Mouse (Mus musculus): ENCODE data around the gene Mical3. TPM values are rescaled to one million over a fixed set of nuclear protein-coding genes. Genes with fewer than 3 reads are reported as not detected.

Gene Mical3
- total and polyA plus RNA-seq, 3 experiments: 52.1 to 127 (median 114) TPM

GRCm38 (mm10) chr6:121084050-121084480 lies 46.7 kb downstream of the Mical3 start:
- no peak for TF ChIP-seq EP300 (IDR thresholded peaks at IDR 0.05; ENCODE audit: insufficient read depth, low read depth, low read length)
- TF ChIP-seq CTCF (IDR thresholded peaks at IDR 0.05): no peak
- TF ChIP-seq POLR2A (IDR thresholded peaks at IDR 0.05; ENCODE audit: insufficient read depth, low read depth, low read length): no peak
- no peak overlapping the region for H3K9ac ChIP-seq (ENCODE audit: low read depth, low read length)
- H3K36me3 ChIP-seq (ENCODE audit: control insufficient read depth, insufficient read depth, low read length): no peaks in the 10 kb centered on the region
- H3K79me2 ChIP-seq (replicated peaks; ENCODE audit: control insufficient read depth, insufficient read depth, low read length): peaks cover 3% of the 10 kb centered on the region
- H3K4me1 ChIP-seq (ENCODE audit: control insufficient read depth, insufficient read depth, low read length): peaks cover 34% of the 10 kb centered on the region
- 17% methylated on average over 6 of the region's 6 CpGs for WGBS
- H3K27me3 ChIP-seq (ENCODE audit: control insufficient read depth, insufficient read depth, low read length): no peaks in the 10 kb centered on the region
- no peak overlapping the region for H3K4me3 ChIP-seq
- no peak for DNase-seq
- intact Hi-C loops (cut with DNase I): no loop called here
- H3K27ac ChIP-seq: peak overlapping the region; percentile 31

GRCm38 (mm10) chr6:121082094-121082473 lies 48.7 kb downstream of the Mical3 start:
- H3K27me3 ChIP-seq (ENCODE audit: control insufficient read depth, insufficient read depth, low read length): no peaks in the 10 kb centered on the region
- 87% methylated on average over 10 of the region's 10 CpGs for WGBS
- H3K4me3 ChIP-seq: no peak overlapping the region
- peaks cover 32% of the 10 kb centered on the region for H3K4me1 ChIP-seq (ENCODE audit: control insufficient read depth, insufficient read depth, low read length)
- TF ChIP-seq EP300 (IDR thresholded peaks at IDR 0.05; ENCODE audit: insufficient read depth, low read depth, low read length) (no peak), POLR2A (IDR thresholded peaks at IDR 0.05; ENCODE audit: insufficient read depth, low read depth, low read length) (no peak), CTCF (IDR thresholded peaks at IDR 0.05) (no peak)
- intact Hi-C loops (cut with DNase I): no loop called here
- no peaks in the 10 kb centered on the region for H3K36me3 ChIP-seq (ENCODE audit: control insufficient read depth, insufficient read depth, low read length)
- peak in 1 of 2 experiments; percentile 4 for DNase-seq
- no peak overlapping the region for H3K27ac ChIP-seq
- H3K9ac ChIP-seq (ENCODE audit: low read depth, low read length): no peak overlapping the region
- peaks cover 3% of the 10 kb centered on the region; the same call in 1 of the 2 replicates for H3K79me2 ChIP-seq (replicated peaks; ENCODE audit: control insufficient read depth, insufficient read depth, low read length)

GRCm38 (mm10) chr6:121081288-121082093 lies 49.3 kb downstream of the Mical3 start:
- 48% methylated on average over 26 of the region's 26 CpGs for WGBS
- Histone ChIP-seq H3K4me1 (ENCODE audit: control insufficient read depth, insufficient read depth, low read length) (peaks cover 31% of the 10 kb centered on the region), H3K36me3 (ENCODE audit: control insufficient read depth, insufficient read depth, low read length) (no peaks in the 10 kb centered on the region), H3K27me3 (ENCODE audit: control insufficient read depth, insufficient read depth, low read length) (no peaks in the 10 kb centered on the region), H3K9ac (ENCODE audit: low read depth, low read length) (no peak overlapping the region), H3K4me3 (no peak overlapping the region), H3K79me2 (replicated peaks; ENCODE audit: control insufficient read depth, insufficient read depth, low read length) (peaks cover 3% of the 10 kb centered on the region; the same call in 1 of the 2 replicates), H3K27ac (no peak overlapping the region)
- TF ChIP-seq EP300 (IDR thresholded peaks at IDR 0.05; ENCODE audit: insufficient read depth, low read depth, low read length) (no peak), CTCF (IDR thresholded peaks at IDR 0.05) (no peak), POLR2A (IDR thresholded peaks at IDR 0.05; ENCODE audit: insufficient read depth, low read depth, low read length) (no peak)
- peak in 1 of 2 experiments; percentile 2 for DNase-seq
- intact Hi-C loops (cut with DNase I): no loop called here

GRCm38 (mm10) chr6:121078175-121078574 lies 52.6 kb downstream of the Mical3 start:
- H3K4me1 ChIP-seq (ENCODE audit: control insufficient read depth, insufficient read depth, low read length): peaks cover 28% of the 10 kb centered on the region
- H3K27me3 ChIP-seq (ENCODE audit: control insufficient read depth, insufficient read depth, low read length): no peaks in the 10 kb centered on the region
- intact Hi-C loops (cut with DNase I): no loop called here
- DNase-seq: no peak
- no peak overlapping the region for H3K9ac ChIP-seq (ENCODE audit: low read depth, low read length)
- WGBS: 69% methylated on average over 5 of the region's 5 CpGs
- 0 out of 2 replicates have a peak, but pooled peaks cover 3% of the 10 kb centered on the region for H3K79me2 ChIP-seq (replicated peaks; ENCODE audit: control insufficient read depth, insufficient read depth, low read length)
- H3K4me3 ChIP-seq: no peak overlapping the region
- H3K27ac ChIP-seq: no peak overlapping the region
- no peaks in the 10 kb centered on the region for H3K36me3 ChIP-seq (ENCODE audit: control insufficient read depth, insufficient read depth, low read length)
- TF ChIP-seq CTCF (IDR thresholded peaks at IDR 0.05): no peak
- TF ChIP-seq EP300 (IDR thresholded peaks at IDR 0.05; ENCODE audit: insufficient read depth, low read depth, low read length): no peak
- no peak for TF ChIP-seq POLR2A (IDR thresholded peaks at IDR 0.05; ENCODE audit: insufficient read depth, low read depth, low read length)

- no peak for DNase-seq
- intact Hi-C loops (cut with DNase I): no loop called here
- 0 out of 2 replicates have a peak, but pooled peaks cover 3% of the 10 kb centered on the region for H3K79me2 ChIP-seq (replicated peaks; ENCODE audit: control insufficient read depth, insufficient read depth, low read length)
- no peak overlapping the region for H3K4me3 ChIP-seq
- no peaks in the 10 kb centered on the region for H3K36me3 ChIP-seq (ENCODE audit: control insufficient read depth, insufficient read depth, low read length)
- no peak for TF ChIP-seq CTCF (IDR thresholded peaks at IDR 0.05)
- TF ChIP-seq EP300 (IDR thresholded peaks at IDR 0.05; ENCODE audit: insufficient read depth, low read depth, low read length): 0 out of 2 replicates have a peak, but pooled peaks have one; percentile 10
- no peak overlapping the region for H3K9ac ChIP-seq (ENCODE audit: low read depth, low read length)
- H3K27ac ChIP-seq: no peak overlapping the region
- WGBS: 54% methylated on average over 12 of the region's 12 CpGs
- H3K27me3 ChIP-seq (ENCODE audit: control insufficient read depth, insufficient read depth, low read length): no peaks in the 10 kb centered on the region
- H3K4me1 ChIP-seq (ENCODE audit: control insufficient read depth, insufficient read depth, low read length): peaks cover 29% of the 10 kb centered on the region
Observed at GRCm38 (mm10) chr6:121076929-121077566, 53.8 kb downstream of the Mical3 start.

GRCm38 (mm10) chr6:121075763-121076162 lies 55.0 kb downstream of the Mical3 start:
- no peaks in the 10 kb centered on the region for H3K79me2 ChIP-seq (replicated peaks; ENCODE audit: control insufficient read depth, insufficient read depth, low read length)
- H3K4me1 ChIP-seq (ENCODE audit: control insufficient read depth, insufficient read depth, low read length): peaks cover 29% of the 10 kb centered on the region
- no peaks in the 10 kb centered on the region for H3K36me3 ChIP-seq (ENCODE audit: control insufficient read depth, insufficient read depth, low read length)
- H3K27me3 ChIP-seq (ENCODE audit: control insufficient read depth, insufficient read depth, low read length): no peaks in the 10 kb centered on the region
- WGBS: 100% methylated on average over 1 of the region's 1 CpGs
- H3K9ac ChIP-seq (ENCODE audit: low read depth, low read length): no peak overlapping the region
- intact Hi-C loops (cut with DNase I): no loop called here
- H3K27ac ChIP-seq: no peak overlapping the region
- no peak overlapping the region for H3K4me3 ChIP-seq
- no peak for DNase-seq
- no peak for TF ChIP-seq EP300 (IDR thresholded peaks at IDR 0.05; ENCODE audit: insufficient read depth, low read depth, low read length)
- TF ChIP-seq CTCF (IDR thresholded peaks at IDR 0.05): no peak
- TF ChIP-seq POLR2A (IDR thresholded peaks at IDR 0.05; ENCODE audit: insufficient read depth, low read depth, low read length): no peak
